Mouse (Mus musculus): Measurements from ENCODE around the gene Zcchc14. TPM values are rescaled to one million over a fixed set of nuclear protein-coding genes. Genes with fewer than 3 reads are reported as not detected.

The Zcchc14 gene
- polyA plus RNA-seq, 2 experiments: 22.4 to 37.9 TPM

DNA sequence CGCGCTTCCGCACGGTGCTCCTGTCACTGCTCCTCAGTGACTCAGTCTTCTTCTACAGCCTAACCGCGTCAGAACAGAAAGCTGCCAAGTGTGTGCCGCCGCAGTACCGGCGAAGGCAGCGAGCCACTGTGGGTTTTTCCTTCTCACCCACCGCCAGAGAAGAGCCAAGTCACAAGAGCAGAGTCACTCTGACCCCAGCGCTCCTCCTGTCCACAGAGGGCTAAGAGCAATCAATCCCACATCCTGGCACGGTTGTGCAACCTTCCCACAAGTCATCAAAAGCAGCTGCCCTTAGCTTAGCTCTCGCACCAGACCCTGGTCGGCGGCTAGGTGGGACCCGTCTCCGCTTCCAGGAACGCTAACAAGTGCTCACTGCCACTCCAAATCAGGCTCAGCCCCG, 82.4 kb downstream of the Zcchc14 start:
- Histone ChIP-seq H3K9me3 (ENCODE audit: control insufficient read depth, low read length) (no peaks in the 10 kb centered on the region), H3K4me2 (replicated peaks; ENCODE audit: low read depth, low read length, severe bottlenecking) (no peak overlapping the region), H3K4me1 (ENCODE audit: control insufficient read depth, insufficient read depth, low read length) (no peaks in the 10 kb centered on the region), H3K27me3 (ENCODE audit: control insufficient read depth, insufficient read depth, low read length) (no peaks in the 10 kb centered on the region), H3K4me3 (replicated peaks; ENCODE audit: low read length) (no peak overlapping the region), H3K27ac (replicated peaks; ENCODE audit: low read depth, low read length) (no peak overlapping the region), H3K9ac (ENCODE audit: low read depth, low read length, severe bottlenecking) (no peak overlapping the region), H3K36me3 (ENCODE audit: control insufficient read depth, insufficient read depth, low read length) (no peaks in the 10 kb centered on the region; the same call in none of the 2 replicates)
- ATAC-seq (ENCODE audit: low FRiP score, low read depth): no peak
- TF ChIP-seq POLR2A (IDR thresholded peaks at IDR 0.05; ENCODE audit: borderline replicate concordance, extremely low read depth, insufficient read depth, insufficient read length): no peak
- 80% methylated on average over 21 of the region's 21 CpGs for WGBS
- DNase-seq (ENCODE audit: low spot score): no peak

DNA sequence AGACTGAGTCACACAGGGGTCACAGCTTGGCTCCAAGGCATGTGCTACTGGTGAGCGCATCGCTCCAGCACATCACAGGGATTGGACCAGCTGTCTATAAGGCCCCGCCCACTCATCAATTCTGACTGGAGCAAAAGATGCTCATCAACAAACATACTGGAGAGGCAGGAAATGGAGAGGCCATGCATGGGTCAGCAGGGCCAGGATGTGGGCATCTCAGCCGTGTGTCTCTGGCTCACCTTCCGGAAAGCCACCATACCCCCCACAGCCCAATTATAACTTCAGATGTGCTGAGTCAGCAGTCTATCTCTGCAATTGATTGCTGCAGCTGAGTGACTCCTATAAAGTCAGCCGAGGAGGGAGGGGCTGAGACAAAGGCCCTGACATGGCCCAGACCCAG, 84.4 kb downstream of the Zcchc14 start:
- DNase-seq (ENCODE audit: low spot score): no peak
- no peaks in the 10 kb centered on the region for H3K4me1 ChIP-seq (ENCODE audit: control insufficient read depth, insufficient read depth, low read length)
- H3K27me3 ChIP-seq (ENCODE audit: control insufficient read depth, insufficient read depth, low read length): no peaks in the 10 kb centered on the region
- H3K4me3 ChIP-seq (replicated peaks; ENCODE audit: low read length): no peak overlapping the region
- H3K27ac ChIP-seq (replicated peaks; ENCODE audit: low read depth, low read length): no peak overlapping the region
- WGBS: 72% methylated on average over 6 of the region's 6 CpGs
- H3K9ac ChIP-seq (ENCODE audit: low read depth, low read length, severe bottlenecking): no peak overlapping the region
- TF ChIP-seq POLR2A (IDR thresholded peaks at IDR 0.05; ENCODE audit: borderline replicate concordance, extremely low read depth, insufficient read depth, insufficient read length): no peak
- ATAC-seq (ENCODE audit: low FRiP score, low read depth): no peak
- peaks cover 11% of the 10 kb centered on the region for H3K36me3 ChIP-seq (ENCODE audit: control insufficient read depth, insufficient read depth, low read length)
- no peak overlapping the region for H3K4me2 ChIP-seq (replicated peaks; ENCODE audit: low read depth, low read length, severe bottlenecking)
- H3K9me3 ChIP-seq (ENCODE audit: control insufficient read depth, low read length): no peaks in the 10 kb centered on the region

DNA sequence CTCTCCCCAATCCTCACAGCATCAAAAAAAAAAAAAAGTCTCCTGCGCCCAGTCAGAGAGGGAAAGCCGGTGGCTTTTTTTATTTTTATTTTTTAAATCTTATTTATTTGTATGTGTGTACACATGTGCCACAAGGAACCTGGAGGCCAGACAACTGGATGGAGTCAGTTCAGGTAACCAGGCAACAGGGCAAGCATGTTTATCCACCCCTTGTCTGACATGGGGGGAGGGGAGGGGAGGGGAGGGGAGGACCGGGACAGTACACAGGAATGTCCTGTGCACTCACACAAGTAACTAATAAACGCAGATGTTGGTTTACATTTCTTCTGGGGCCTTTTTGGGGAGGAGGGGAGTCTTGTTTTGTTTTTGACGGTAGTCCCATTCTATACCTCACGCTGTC, 89.0 kb downstream of the Zcchc14 start:
- Histone ChIP-seq H3K9ac (ENCODE audit: low read depth, low read length, severe bottlenecking) (no peak overlapping the region), H3K4me3 (replicated peaks; ENCODE audit: low read length) (no peak overlapping the region), H3K27me3 (ENCODE audit: control insufficient read depth, insufficient read depth, low read length) (no peaks in the 10 kb centered on the region), H3K4me1 (ENCODE audit: control insufficient read depth, insufficient read depth, low read length) (no peaks in the 10 kb centered on the region), H3K36me3 (ENCODE audit: control insufficient read depth, insufficient read depth, low read length) (peaks cover 23% of the 10 kb centered on the region), H3K4me2 (replicated peaks; ENCODE audit: low read depth, low read length, severe bottlenecking) (no peak overlapping the region), H3K9me3 (ENCODE audit: control insufficient read depth, low read length) (no peaks in the 10 kb centered on the region), H3K27ac (replicated peaks; ENCODE audit: low read depth, low read length) (no peak overlapping the region)
- DNase-seq (ENCODE audit: low spot score): no peak
- ATAC-seq (ENCODE audit: low FRiP score, low read depth): no peak
- TF ChIP-seq POLR2A (IDR thresholded peaks at IDR 0.05; ENCODE audit: borderline replicate concordance, extremely low read depth, insufficient read depth, insufficient read length): no peak
- 80% methylated on average over 6 of the region's 6 CpGs for whole genome bisulfite sequencing

DNA sequence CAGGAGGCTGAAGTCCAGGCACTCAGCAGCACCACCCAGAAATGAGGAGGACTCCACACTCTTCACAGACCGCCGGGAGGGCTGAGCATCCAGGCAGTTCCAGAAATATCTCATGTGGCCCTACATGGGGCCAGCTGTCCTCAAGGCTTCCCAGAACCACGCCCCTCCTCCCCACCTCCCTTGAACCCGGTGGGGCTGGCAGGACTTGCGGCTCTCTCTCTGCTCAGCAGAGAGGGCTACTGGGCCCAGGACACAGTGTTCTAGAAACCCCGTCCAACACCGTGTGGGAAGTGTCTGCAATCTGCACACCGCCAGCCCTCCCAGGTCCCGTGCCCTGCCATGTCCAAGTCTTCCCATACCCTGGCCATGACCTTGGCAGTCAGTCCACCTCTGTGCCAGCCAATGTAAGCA, 89.8 kb downstream of the Zcchc14 start:
- Histone ChIP-seq H3K27me3 (ENCODE audit: control insufficient read depth, insufficient read depth, low read length) (no peaks in the 10 kb centered on the region), H3K9me3 (ENCODE audit: control insufficient read depth, low read length) (no peaks in the 10 kb centered on the region), H3K4me1 (ENCODE audit: control insufficient read depth, insufficient read depth, low read length) (no peaks in the 10 kb centered on the region), H3K9ac (ENCODE audit: low read depth, low read length, severe bottlenecking) (no peak overlapping the region), H3K36me3 (ENCODE audit: control insufficient read depth, insufficient read depth, low read length) (peaks cover 29% of the 10 kb centered on the region), H3K4me3 (replicated peaks; ENCODE audit: low read length) (no peak overlapping the region), H3K4me2 (replicated peaks; ENCODE audit: low read depth, low read length, severe bottlenecking) (no peak overlapping the region), H3K27ac (replicated peaks; ENCODE audit: low read depth, low read length) (no peak overlapping the region)
- WGBS: 84% methylated on average over 9 of the region's 9 CpGs
- no peak for TF ChIP-seq POLR2A (IDR thresholded peaks at IDR 0.05; ENCODE audit: borderline replicate concordance, extremely low read depth, insufficient read depth, insufficient read length)
- no peak for DNase-seq (ENCODE audit: low spot score)
- no peak for ATAC-seq (ENCODE audit: low FRiP score, low read depth)

DNA sequence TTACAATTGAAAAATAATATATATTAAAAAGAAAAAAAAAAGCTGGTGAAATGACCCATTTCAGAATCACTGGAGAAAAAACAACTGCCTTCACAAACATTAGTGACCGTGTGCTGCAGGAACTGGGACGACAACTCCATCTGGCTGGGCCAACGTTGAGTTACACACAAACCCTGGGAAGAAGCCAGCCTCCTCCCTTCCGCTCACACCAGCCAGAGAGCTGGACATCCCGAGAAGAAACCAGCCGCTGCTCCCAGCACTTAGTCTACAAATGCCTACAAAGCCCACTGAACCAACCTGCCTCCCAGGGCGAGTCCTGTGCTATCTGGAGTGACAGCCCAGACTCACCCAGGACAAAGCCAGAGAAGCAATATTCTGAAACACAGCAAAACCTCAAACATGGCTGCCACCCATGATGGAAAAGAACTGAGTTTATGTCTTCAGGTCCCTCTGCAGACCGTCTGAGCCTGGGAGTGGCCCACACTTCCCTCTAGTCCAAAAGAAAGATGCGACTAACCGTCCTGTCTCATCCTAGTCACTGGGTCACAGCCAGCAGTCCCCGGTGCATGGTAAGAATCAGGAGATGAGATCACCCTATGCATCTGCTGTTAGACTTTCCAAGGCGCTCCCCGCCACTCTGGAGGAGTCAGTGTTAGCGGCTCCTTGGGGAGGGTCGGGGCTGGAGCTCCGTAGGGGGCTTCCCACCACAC, 90.9 kb downstream of the Zcchc14 start:
- Histone ChIP-seq H3K4me3 (replicated peaks; ENCODE audit: low read length) (no peak overlapping the region), H3K9me3 (ENCODE audit: control insufficient read depth, low read length) (no peaks in the 10 kb centered on the region), H3K4me2 (replicated peaks; ENCODE audit: low read depth, low read length, severe bottlenecking) (no peak overlapping the region), H3K4me1 (ENCODE audit: control insufficient read depth, insufficient read depth, low read length) (no peaks in the 10 kb centered on the region), H3K27ac (replicated peaks; ENCODE audit: low read depth, low read length) (no peak overlapping the region), H3K27me3 (ENCODE audit: control insufficient read depth, insufficient read depth, low read length) (no peaks in the 10 kb centered on the region), H3K36me3 (ENCODE audit: control insufficient read depth, insufficient read depth, low read length) (peaks cover 32% of the 10 kb centered on the region), H3K9ac (ENCODE audit: low read depth, low read length, severe bottlenecking) (no peak overlapping the region)
- no peak for TF ChIP-seq POLR2A (IDR thresholded peaks at IDR 0.05; ENCODE audit: borderline replicate concordance, extremely low read depth, insufficient read depth, insufficient read length)
- WGBS: 91% methylated on average over 14 of the region's 16 CpGs
- ATAC-seq (ENCODE audit: low FRiP score, low read depth) (no peak), DNase-seq (ENCODE audit: low spot score) (no peak)

Data from limb, embryonic 14.5 days (tissue).